Mouse (Mus musculus) ES-Bruce4 (cell line): Measurements from ENCODE around the gene Rflna.

Source experiments
- CTCF ChIP-seq: IDR thresholded peaks from one replicate; pipeline ENCODE4 v1.8.1; 2011; ENCODE audit warnings: low read depth, low read length
- POLR2A ChIP-seq: IDR thresholded peaks from one replicate; pipeline ENCODE4 v1.8.1; 2011; ENCODE audit warnings: low read length; ENCODE audit not compliant: insufficient read depth

DNA sequence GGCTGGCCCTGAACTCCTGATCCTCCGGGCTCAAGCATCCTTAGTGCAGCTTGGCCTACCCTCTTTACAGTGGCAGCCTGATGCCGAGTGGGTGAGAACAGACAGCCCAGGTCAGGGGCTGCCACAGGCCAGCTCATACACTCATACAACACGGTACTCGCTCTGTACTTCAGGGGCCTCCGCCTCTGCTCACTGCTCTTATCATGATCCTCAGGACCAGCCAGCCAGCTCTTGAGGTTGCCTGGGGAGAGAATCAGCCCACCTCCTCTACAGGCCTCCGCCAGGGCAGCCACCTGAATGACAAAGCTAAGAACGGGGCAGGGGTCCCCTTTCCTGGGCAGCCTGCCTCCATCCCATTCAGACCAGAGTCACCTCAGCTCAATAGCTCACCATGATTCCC is 50.6 kb downstream of the Rflna start:
- no peak for TF ChIP-seq CTCF
- TF ChIP-seq POLR2A: no peak
